Mouse (Mus musculus) heart, postnatal 10 days (tissue): ENCODE data around the gene 2010300C02Rik. TPM values are rescaled to one million over a fixed set of nuclear protein-coding genes. Genes with fewer than 3 reads are reported as not detected.
"Not testable (repeated sequence)": the region's sequence is repeated elsewhere in the genome, so short reads cannot be mapped to it uniquely, and the experiment has no call there.

Experiments
- DNase-seq, 2 experiments: peaks; one replicate each; pipeline ENCODE4 v3.0.0; 2021
- intact Hi-C: fragments of 180-260 bp; cut with DNase I; formaldehyde crosslinking; loops from one replicate; pipeline ENCODE4 v1.15.1; 2025
- total RNA-seq, 2 experiments: library from RNA; stranded (reverse); gene quantifications; 2 replicates each; pipeline ENCODE4 v1.2.3; 2021

Gene 2010300C02Rik
- total RNA-seq, 2 experiments from 2014 or later: 0.98 to 1.0 TPM

GRCm38 (mm10) chr1:37594812-37595211 lies 125.1 kb downstream of the 2010300C02Rik start:
- DNase-seq, intact Hi-C loops: not testable (repeated sequence)

- intact Hi-C loops: loop anchor here (5.0 kb wide), 1 partner anchor 46 kb away; no protein-coding TSS in a partner anchor
- DNase-seq: peak; percentile 86 to 87
Measured at GRCm38 (mm10) chr1:37585809-37586480, 133.9 kb downstream of the 2010300C02Rik start.

- DNase-seq: no peak
- intact Hi-C loops: no loop called here
Measured at GRCm38 (mm10) chr1:37583795-37584464, 136.0 kb downstream of the 2010300C02Rik start.

- intact Hi-C loops: no loop called here
- DNase-seq: no peak
Measured at GRCm38 (mm10) chr1:37583167-37583566, 136.7 kb downstream of the 2010300C02Rik start.

GRCm38 (mm10) chr1:37579686-37580085 lies 140.2 kb downstream of the 2010300C02Rik start:
- intact Hi-C loops: no loop called here
- DNase-seq: no peak

GRCm38 (mm10) chr1:37572528-37573272 lies 147.2 kb downstream of the 2010300C02Rik start:
- no peak for DNase-seq

GRCm38 (mm10) chr1:37568379-37568778 lies 151.5 kb downstream of the 2010300C02Rik start:
- intact Hi-C loops: no loop called here
- no peak for DNase-seq

More at GRCm38 (mm10) chr1:37572528-37573272, 147.2 kb downstream of the 2010300C02Rik start:
- intact Hi-C loops: no loop called here

- intact Hi-C loops: no loop called here
Measured at GRCm38 (mm10) chr1:37566754-37567153, 153.1 kb downstream of the 2010300C02Rik start.

GRCm38 (mm10) chr1:37566344-37566743 lies 153.5 kb downstream of the 2010300C02Rik start:
- DNase-seq: no peak
- intact Hi-C loops: no loop called here

More at GRCm38 (mm10) chr1:37566754-37567153, 153.1 kb downstream of the 2010300C02Rik start:
- DNase-seq: no peak

- intact Hi-C loops: loop anchor here (2.0 kb wide), 1 partner anchor 23 kb away; no protein-coding TSS in a partner anchor
- no peak for DNase-seq
Measured at GRCm38 (mm10) chr1:37565396-37565795, 154.5 kb downstream of the 2010300C02Rik start.

- no peak for DNase-seq
- intact Hi-C loops: no loop called here
Measured at GRCm38 (mm10) chr1:37561955-37562354, 157.9 kb downstream of the 2010300C02Rik start.

Other genes starting within 250 kb of the 2010300C02Rik start
- 10 to 100 TPM; 17.3 to 18.0 TPM for gene Mgat4a, start 179.1 kb downstream of the 2010300C02Rik start, total RNA-seq
- 1 to 10 TPM; 3.6 to 3.7 TPM for gene Tsga10, start 146.3 kb upstream of the 2010300C02Rik start, total RNA-seq
- gene Lipt1, start 151.7 kb upstream of the 2010300C02Rik start, total RNA-seq: 10 to 100 TPM in 1 of 2 experiments, 1 to 10 TPM in 1; 8.7 to 10.7 TPM
- 1 to 10 TPM; 6.1 to 8.9 TPM for gene Mitd1, start 170.3 kb upstream of the 2010300C02Rik start, total RNA-seq
- gene Mrpl30, start 170.4 kb upstream of the 2010300C02Rik start, total RNA-seq: 100 to 1,000 TPM; 300 to 315 TPM
- not detected for gene Lyg2, start 196.4 kb upstream of the 2010300C02Rik start, total RNA-seq
- not detected for gene Lyg1, start 237.7 kb upstream of the 2010300C02Rik start, total RNA-seq